Mouse (Mus musculus): ENCODE measurements around the gene Sacm1l. TPM values are rescaled to one million over a fixed set of nuclear protein-coding genes. Genes with fewer than 3 reads are reported as not detected.

Gene Sacm1l
- polyA plus RNA-seq, 1 experiment from 2014 or later: 52.7 TPM

- peaks cover 25% of the 10 kb centered on the region for H3K4me1 ChIP-seq
- no peaks in the 10 kb centered on the region for H3K9me3 ChIP-seq
- no peak; the same call in 1 of the 2 replicates for ATAC-seq (ENCODE audit: low FRiP score, low read depth)
- H3K9ac ChIP-seq: peak overlapping the region; percentile 98
- WGBS: under 1% methylated on average over 13 of the region's 13 CpGs
- H3K36me3 ChIP-seq: no peaks in the 10 kb centered on the region
- H3K27me3 ChIP-seq: no peaks in the 10 kb centered on the region
- peak overlapping the region; percentile 97 for H3K4me3 ChIP-seq
- H3K4me2 ChIP-seq (replicated peaks): peak overlapping the region; percentile 77
- H3K27ac ChIP-seq: peak overlapping the region; percentile 93
These were observed 558 bp downstream of the Sacm1l start for GRCm38 (mm10) chr9:123530158-123530475.

DNA sequence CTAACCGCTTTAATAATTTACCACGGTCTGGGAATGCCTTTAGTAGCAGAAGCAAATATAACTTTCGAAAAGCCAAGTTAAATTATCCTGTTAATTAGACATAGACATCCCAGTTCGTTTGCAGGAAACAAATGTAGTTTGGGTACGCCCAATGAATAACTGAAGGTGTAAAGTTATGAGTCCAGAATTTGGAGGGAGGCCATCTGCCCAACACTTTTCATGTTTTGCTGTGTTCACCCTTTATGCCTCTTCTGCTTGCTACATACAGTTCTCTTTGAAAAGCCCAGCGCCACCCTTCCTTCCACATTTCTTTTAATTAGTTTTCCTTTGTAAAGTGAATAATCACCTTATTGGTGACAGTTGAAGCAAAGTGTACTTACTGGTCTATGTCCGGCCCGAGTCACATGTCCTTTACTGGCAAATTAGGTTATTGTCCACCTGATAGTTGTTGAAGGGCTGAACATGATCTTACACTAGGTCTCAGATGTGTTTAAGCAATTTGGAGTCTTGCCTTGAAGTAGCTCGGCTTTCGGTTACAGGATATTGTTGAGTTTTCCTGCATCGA lies 1.1 kb downstream of the Sacm1l start:
- 31% methylated on average over 11 of the region's 11 CpGs for WGBS
- Histone ChIP-seq H3K4me2 (replicated peaks) (peak overlapping the region; percentile 77), H3K4me3 (peak overlapping the region; percentile 97), H3K27me3 (no peaks in the 10 kb centered on the region), H3K9me3 (no peaks in the 10 kb centered on the region), H3K27ac (peak overlapping the region; percentile 93), H3K9ac (peak overlapping the region; percentile 98), H3K4me1 (peaks cover 25% of the 10 kb centered on the region), H3K36me3 (no peaks in the 10 kb centered on the region)
- no peak for ATAC-seq (ENCODE audit: low FRiP score, low read depth)

GRCm38 (mm10) chr9:123531234-123531633 lies 1.7 kb downstream of the Sacm1l start:
- peak overlapping the region; percentile 98 for H3K9ac ChIP-seq
- H3K27ac ChIP-seq: no peak overlapping the region
- H3K9me3 ChIP-seq: no peaks in the 10 kb centered on the region
- H3K27me3 ChIP-seq: no peaks in the 10 kb centered on the region
- H3K4me2 ChIP-seq (replicated peaks): peak overlapping the region; percentile 77
- peaks cover 25% of the 10 kb centered on the region for H3K4me1 ChIP-seq
- ATAC-seq (ENCODE audit: low FRiP score, low read depth): no peak
- H3K36me3 ChIP-seq: 0 out of 2 replicates have a peak, but pooled peaks cover 4% of the 10 kb centered on the region
- H3K4me3 ChIP-seq: peak overlapping the region; percentile 97

DNA sequence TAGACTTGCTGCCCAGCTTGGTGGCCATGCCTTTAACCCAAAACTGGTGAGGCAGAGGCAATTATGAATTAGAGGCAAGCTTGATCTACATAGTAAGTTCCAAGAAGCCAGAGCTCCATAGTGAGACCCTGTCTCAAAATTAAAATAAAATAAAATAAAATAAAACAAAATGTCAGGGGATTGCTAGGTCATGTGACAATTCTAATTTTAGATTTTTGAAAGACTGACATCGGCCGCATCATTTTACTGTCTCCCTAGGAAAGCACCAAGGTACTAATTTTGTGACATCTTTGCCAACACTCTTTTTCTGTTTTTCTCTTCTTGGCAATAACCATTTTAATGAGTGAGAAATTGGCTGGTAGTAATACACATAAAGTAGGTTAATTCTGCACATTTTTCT lies 7.1 kb downstream of the Sacm1l start:
- 93% methylated on average over 2 of the region's 2 CpGs for WGBS
- H3K36me3 ChIP-seq: 0 out of 2 replicates have a peak, but pooled peaks cover 4% of the 10 kb centered on the region
- peaks cover 5% of the 10 kb centered on the region for H3K4me1 ChIP-seq
- H3K4me2 ChIP-seq (replicated peaks): no peak overlapping the region
- no peak for ATAC-seq (ENCODE audit: low FRiP score, low read depth)
- H3K4me3 ChIP-seq: no peak overlapping the region
- no peaks in the 10 kb centered on the region for H3K27me3 ChIP-seq
- H3K9me3 ChIP-seq: no peaks in the 10 kb centered on the region
- H3K9ac ChIP-seq: no peak overlapping the region
- H3K27ac ChIP-seq: no peak overlapping the region

DNA sequence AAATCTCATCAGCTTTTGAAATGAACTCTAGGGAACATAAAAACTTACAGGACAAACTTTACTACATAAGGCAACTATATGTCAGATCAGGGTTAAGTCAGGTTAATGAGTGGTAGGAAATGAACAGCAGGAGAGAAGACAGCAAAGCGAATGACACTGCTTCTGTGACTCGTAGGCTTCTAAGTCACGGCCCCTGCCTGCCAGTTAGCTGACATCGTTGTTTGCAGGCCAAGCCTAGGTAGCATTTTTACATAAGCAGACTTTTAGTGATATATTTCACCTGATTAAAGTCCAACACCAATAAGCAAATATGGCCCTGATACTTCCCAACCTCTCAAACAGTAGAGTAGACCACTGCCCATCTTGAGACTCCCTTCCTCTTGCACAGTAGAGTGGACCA lies 8.6 kb downstream of the Sacm1l start:
- Histone ChIP-seq H3K36me3 (peaks cover 10% of the 10 kb centered on the region), H3K9ac (no peak overlapping the region), H3K9me3 (no peaks in the 10 kb centered on the region), H3K4me3 (no peak overlapping the region), H3K4me2 (replicated peaks) (no peak overlapping the region), H3K27ac (no peak overlapping the region), H3K27me3 (no peaks in the 10 kb centered on the region), H3K4me1 (no peaks in the 10 kb centered on the region)
- no peak for ATAC-seq (ENCODE audit: low FRiP score, low read depth)
- WGBS: 48% methylated on average over 4 of the region's 4 CpGs

DNA sequence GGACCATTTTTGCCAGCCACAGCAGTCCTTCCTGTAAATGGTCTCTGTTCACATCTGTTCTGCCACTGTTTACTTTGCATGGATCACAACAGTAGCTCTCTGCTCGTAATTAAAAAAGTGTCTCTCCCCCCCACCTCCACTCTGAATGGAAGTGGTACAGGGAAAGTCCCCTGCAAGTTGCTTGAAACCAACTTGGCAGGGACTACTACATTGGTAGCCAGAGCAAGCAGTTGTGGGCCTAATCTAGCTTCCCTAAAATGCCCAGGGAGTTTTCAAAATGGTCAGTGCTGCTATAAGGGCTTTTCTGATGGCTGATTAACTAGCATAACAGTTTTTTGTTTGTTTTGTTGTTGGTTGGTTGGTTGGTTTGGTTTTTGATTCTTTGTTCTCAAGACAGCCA lies 9.5 kb downstream of the Sacm1l start:
- no peaks in the 10 kb centered on the region for H3K4me1 ChIP-seq
- no peak overlapping the region for H3K4me3 ChIP-seq
- no peak overlapping the region for H3K9ac ChIP-seq
- H3K27me3 ChIP-seq: no peaks in the 10 kb centered on the region
- H3K27ac ChIP-seq: no peak overlapping the region
- no peak for ATAC-seq (ENCODE audit: low FRiP score, low read depth)
- H3K36me3 ChIP-seq: peaks cover 19% of the 10 kb centered on the region
- WGBS: 30% methylated on average over 1 of the region's 1 CpGs
- H3K4me2 ChIP-seq (replicated peaks): no peak overlapping the region
- H3K9me3 ChIP-seq: no peaks in the 10 kb centered on the region

DNA sequence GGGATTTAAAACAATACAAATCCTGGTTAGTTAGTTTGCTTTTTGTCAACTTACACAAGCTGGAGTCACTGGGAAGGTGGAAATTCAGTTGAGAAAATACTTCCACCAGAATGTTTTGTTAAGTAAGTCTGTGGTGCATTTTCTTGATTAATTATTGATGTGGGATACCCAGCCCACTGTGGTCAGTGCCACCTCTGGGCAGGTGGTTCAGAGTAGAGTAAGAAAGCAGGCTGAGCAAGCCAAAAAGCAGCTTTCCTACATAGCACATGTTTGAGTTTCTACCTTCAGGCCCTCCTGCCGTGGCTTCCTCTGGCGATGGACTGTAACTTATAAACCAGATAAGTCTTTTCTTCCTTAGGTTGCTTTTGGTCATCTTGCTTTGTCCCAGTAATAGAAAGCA lies 10.3 kb downstream of the Sacm1l start:
- Histone ChIP-seq H3K36me3 (peaks cover 19% of the 10 kb centered on the region), H3K9ac (no peak overlapping the region), H3K27me3 (no peaks in the 10 kb centered on the region), H3K4me1 (no peaks in the 10 kb centered on the region), H3K4me3 (no peak overlapping the region), H3K4me2 (replicated peaks) (no peak overlapping the region), H3K27ac (no peak overlapping the region), H3K9me3 (no peaks in the 10 kb centered on the region)
- ATAC-seq (ENCODE audit: low FRiP score, low read depth): no peak
- 76% methylated on average over 2 of the region's 2 CpGs for WGBS

- H3K27me3 ChIP-seq: no peaks in the 10 kb centered on the region
- no peaks in the 10 kb centered on the region for H3K4me1 ChIP-seq
- WGBS: 15% methylated on average over 3 of the region's 3 CpGs
- H3K4me2 ChIP-seq (replicated peaks): no peak overlapping the region
- H3K4me3 ChIP-seq: no peak overlapping the region
- no peak overlapping the region for H3K9ac ChIP-seq
- H3K9me3 ChIP-seq: no peaks in the 10 kb centered on the region
- peaks cover 85% of the 10 kb centered on the region for H3K36me3 ChIP-seq
- H3K27ac ChIP-seq: no peak overlapping the region; the same call in 1 of the 2 replicates
- ATAC-seq (ENCODE audit: low FRiP score, low read depth): no peak
These were observed 25.0 kb downstream of the Sacm1l start for GRCm38 (mm10) chr9:123554599-123554998.

DNA sequence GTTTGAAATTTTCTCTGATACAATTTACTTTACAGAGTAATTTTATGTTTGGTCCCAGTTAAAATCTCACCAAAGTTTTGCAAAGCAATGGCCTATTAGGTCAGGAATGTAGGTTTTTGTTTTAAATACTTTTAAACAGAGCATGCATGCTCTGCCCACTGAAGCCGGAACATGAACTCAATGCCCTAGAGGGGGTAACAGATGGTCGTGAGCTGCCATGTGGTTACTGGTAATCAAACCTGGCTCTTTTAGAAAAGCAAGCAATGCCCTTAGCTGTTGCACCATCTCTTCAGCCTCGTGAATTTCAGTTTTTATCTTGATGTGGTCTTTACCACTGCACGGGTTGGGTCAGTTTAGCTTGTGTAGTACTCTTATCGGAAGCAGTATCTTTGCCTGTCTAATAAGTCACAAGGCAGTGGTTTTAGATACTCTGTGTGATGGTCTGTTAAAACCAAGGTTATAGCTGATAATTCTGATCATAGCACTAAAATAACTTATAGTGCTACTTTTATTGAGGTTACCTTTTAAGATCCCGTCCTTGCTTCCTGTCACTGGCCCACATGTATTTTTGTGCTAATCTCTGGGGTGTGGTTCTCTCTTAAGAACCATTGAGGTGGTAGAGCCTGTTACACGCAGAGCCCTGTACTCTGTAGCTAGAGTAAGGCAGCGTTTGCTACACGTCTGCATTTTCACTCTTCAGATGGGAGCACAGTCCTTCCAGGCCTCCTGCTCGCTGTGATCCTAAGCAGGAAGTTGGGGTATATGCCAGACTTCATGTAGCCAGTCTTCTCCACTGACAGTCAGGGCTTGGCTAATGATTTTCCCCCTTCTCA lies 48.0 kb downstream of the Sacm1l start:
- H3K4me1 ChIP-seq: no peaks in the 10 kb centered on the region
- no peak overlapping the region for H3K4me3 ChIP-seq
- ATAC-seq (ENCODE audit: low FRiP score, low read depth): no peak
- 79% methylated on average over 10 of the region's 10 CpGs for WGBS
- H3K9ac ChIP-seq: no peak overlapping the region
- H3K36me3 ChIP-seq: peaks cover 50% of the 10 kb centered on the region
- no peak overlapping the region for H3K4me2 ChIP-seq (replicated peaks)
- H3K27me3 ChIP-seq: no peaks in the 10 kb centered on the region
- no peaks in the 10 kb centered on the region for H3K9me3 ChIP-seq
- H3K27ac ChIP-seq: no peak overlapping the region

DNA sequence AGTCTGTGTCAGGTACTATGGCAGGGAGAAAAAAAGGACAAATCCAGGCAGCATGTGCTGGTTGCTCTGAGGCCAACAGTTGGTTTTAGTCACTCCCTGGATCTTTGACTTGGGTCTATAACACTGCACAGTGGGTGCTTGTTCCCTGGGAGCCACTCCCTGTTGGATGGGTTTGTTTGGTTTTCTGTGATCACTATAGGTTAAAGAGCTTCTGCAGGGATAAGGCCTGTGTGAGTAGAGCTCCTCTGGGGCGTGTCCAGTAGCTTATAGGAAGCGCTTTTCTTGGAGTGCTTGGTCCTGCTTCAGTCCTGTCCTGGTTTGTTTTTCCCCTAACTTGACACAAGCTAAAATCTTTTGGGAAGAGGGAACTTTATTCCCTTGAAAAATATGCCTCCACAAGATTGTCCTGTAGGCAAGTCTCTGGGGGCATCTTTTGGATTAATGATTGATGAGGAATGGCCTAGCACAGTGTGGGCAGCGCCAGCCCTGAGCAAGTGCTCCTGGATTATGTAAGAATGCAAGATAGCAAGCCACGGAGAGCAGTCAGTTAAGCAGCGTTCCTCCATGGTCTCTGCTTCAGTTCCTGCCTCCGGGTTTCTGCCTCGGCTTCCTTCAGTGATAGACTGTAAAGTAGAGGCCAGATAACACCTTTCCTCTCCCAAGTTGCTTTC lies 59.8 kb downstream of the Sacm1l start:
- H3K4me2 ChIP-seq (replicated peaks): no peak overlapping the region
- H3K27ac ChIP-seq: no peak overlapping the region
- peaks cover 4% of the 10 kb centered on the region; the same call in 1 of the 2 replicates for H3K4me1 ChIP-seq
- no peak overlapping the region for H3K9ac ChIP-seq
- no peak for ATAC-seq (ENCODE audit: low FRiP score, low read depth)
- H3K4me3 ChIP-seq: no peak overlapping the region
- no peaks in the 10 kb centered on the region for H3K27me3 ChIP-seq
- 87% methylated on average over 7 of the region's 7 CpGs for WGBS
- H3K36me3 ChIP-seq: peaks cover 56% of the 10 kb centered on the region
- H3K9me3 ChIP-seq: no peaks in the 10 kb centered on the region

DNA sequence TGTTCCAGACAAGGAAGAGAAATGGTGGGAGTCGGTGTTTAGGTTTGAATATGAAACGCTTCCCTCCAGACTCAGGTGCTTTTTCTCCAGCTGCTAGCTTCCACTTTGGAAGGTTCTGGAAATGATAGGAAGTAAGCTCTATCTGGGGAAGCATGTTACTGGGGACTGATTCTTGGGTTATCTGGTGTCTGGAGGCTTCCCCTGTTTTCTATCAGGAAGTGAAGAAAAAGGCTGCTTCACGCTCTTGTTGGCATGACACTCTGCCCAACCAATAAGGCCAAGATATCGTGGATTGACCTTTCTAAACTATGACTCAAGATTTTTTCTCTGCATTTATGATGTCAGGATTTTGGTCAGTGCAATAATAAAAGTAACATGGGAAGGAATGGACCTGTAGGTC lies 65.6 kb downstream of the Sacm1l start:
- H3K9ac ChIP-seq: no peak overlapping the region
- no peaks in the 10 kb centered on the region for H3K9me3 ChIP-seq
- whole genome bisulfite sequencing: 92% methylated on average over 4 of the region's 4 CpGs
- no peak overlapping the region for H3K4me2 ChIP-seq (replicated peaks)
- H3K4me1 ChIP-seq: no peaks in the 10 kb centered on the region
- no peak overlapping the region for H3K27ac ChIP-seq
- H3K27me3 ChIP-seq: no peaks in the 10 kb centered on the region
- ATAC-seq (ENCODE audit: low FRiP score, low read depth): no peak
- H3K4me3 ChIP-seq: no peak overlapping the region
- peaks cover 32% of the 10 kb centered on the region for H3K36me3 ChIP-seq

DNA sequence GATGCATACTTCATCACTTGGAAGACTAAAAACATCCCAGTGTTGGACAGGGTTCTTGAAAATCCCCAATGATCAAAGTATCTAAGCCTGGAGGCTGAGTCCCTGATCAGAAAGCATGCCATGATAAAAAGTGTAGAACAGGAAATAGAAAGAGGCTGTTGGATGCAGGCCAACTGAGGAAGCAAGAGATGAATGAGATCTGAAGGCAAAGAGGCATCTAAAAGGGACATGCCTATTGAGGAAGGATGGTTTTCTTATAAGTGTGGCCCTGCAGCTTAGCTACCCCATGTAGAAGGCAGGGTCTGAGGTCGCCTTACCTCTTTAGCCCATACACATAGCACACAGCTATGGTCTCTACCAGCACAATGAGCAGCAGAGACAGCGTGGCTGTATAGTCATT lies 67.4 kb downstream of the Sacm1l start:
- Histone ChIP-seq H3K9me3 (no peaks in the 10 kb centered on the region), H3K4me3 (no peak overlapping the region), H3K27me3 (no peaks in the 10 kb centered on the region), H3K27ac (no peak overlapping the region), H3K4me1 (no peaks in the 10 kb centered on the region), H3K9ac (no peak overlapping the region), H3K4me2 (replicated peaks) (no peak overlapping the region), H3K36me3 (peaks cover 21% of the 10 kb centered on the region)
- 94% methylated on average over 2 of the region's 2 CpGs for WGBS
- no peak for ATAC-seq (ENCODE audit: low FRiP score, low read depth)

All from limb, embryonic 13.5 days (tissue).